Mouse (Mus musculus): ENCODE measurements around the gene Vps29.

DNA sequence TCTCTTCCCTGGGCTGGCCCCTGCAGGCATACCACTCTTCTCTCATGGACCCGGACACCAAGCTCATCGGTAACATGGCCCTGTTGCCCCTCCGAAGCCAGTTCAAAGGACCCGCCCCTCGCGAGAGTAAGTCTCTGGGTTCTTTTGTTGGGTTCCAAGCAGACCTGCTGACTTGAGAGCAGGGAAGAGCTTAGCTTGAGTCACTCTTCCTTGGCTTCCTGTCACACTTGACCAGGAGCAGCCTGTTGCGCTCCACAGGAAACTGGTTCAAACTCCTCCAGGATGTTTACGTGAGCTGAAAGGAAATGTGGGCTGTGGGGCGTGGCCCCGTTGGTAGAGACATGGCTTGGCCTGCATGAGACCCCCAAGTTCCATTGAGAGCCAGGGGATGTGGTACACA is 42.6 kb downstream of the Vps29 start:
- no peak for TF ChIP-seq CTCF (IDR thresholded peaks at IDR 0.05; ENCODE audit: low read depth, low read length)
- no peak for TF ChIP-seq GATA1 (IDR thresholded peaks at IDR 0.05; ENCODE audit: borderline replicate concordance, low read length)
